Mouse (Mus musculus): ENCODE results near the gene 2610507B11Rik. TPM values are rescaled to one million over a fixed set of nuclear protein-coding genes. Genes with fewer than 3 reads are reported as not detected.

Gene 2610507B11Rik
- polyA plus RNA-seq, 1 experiment from 2014 or later: 79.1 TPM

GRCm38 (mm10) chr11:78322860-78323259, 61.3 kb downstream of the 2610507B11Rik start, which contains the start of gene Aldoc:
Gene Aldoc (plus strand): TSS chr11:78322968.
- H3K9ac ChIP-seq (replicated peaks): no peak within 1 kb of the TSS
- peak; percentile 55 for ATAC-seq (ENCODE audit: insufficient number of reproducible peaks, insufficient read depth, low FRiP score, low TSS enrichment, low read depth)
- H3K9me3 ChIP-seq: no peaks in the 10 kb centered on the region
- H3K4me3 ChIP-seq (replicated peaks): peak within 1 kb of the TSS; percentile 17
- peaks cover 24% of the 10 kb centered on the region for H3K4me1 ChIP-seq (replicated peaks)
- H3K4me2 ChIP-seq: peak within 1 kb of the TSS; percentile 36
- H3K36me3 ChIP-seq: peaks cover 55% of the 10 kb centered on the region
- 3% methylated on average over 15 of the region's 15 CpGs for WGBS
- no peaks in the 10 kb centered on the region for H3K27me3 ChIP-seq
- peak within 1 kb of the TSS; percentile 56 for H3K27ac ChIP-seq

DNA sequence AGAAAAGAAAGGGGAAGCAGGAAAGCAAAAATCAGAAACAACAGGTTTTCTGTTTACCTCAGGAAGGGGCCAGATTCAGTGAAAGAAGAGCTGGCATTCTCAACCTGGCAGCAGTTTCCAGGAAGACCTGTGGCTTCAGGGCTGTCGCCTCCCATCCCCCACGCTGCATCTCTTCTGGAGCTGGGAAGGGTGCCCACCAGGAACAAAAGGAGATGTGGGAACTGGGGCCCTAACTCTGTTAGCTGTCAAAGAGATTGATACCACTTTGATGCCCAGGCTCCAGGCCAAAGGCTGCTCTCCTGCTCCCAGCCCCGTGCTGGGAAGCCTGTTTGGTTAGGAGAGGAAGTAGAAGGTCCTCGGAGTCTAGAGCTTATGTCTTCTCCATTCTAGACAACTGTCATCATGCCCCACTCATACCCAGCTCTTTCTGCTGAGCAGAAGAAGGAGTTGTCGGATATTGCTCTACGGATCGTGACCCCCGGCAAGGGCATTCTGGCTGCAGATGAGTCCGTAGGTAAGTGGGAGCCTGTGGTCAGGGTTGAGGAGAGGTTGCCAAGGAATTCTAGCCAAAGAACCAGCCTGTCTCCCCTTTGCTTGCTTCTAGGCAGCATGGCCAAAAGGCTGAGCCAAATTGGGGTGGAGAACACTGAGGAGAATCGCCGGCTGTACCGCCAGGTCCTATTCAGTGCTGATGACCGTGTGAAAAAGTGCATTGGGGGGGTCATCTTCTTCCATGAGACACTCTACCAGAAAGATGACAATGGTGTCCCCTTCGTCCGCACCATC, 62.6 kb downstream of the 2610507B11Rik start:
- Histone ChIP-seq H3K27ac (no peak overlapping the region), H3K9me3 (no peaks in the 10 kb centered on the region), H3K4me3 (replicated peaks) (no peak overlapping the region), H3K27me3 (no peaks in the 10 kb centered on the region), H3K9ac (replicated peaks) (no peak overlapping the region), H3K36me3 (peaks cover 42% of the 10 kb centered on the region), H3K4me1 (replicated peaks) (peaks cover 29% of the 10 kb centered on the region), H3K4me2 (no peak overlapping the region)
- no peak for ATAC-seq (ENCODE audit: insufficient number of reproducible peaks, insufficient read depth, low FRiP score, low TSS enrichment, low read depth)
- WGBS: 83% methylated on average over 15 of the region's 15 CpGs

DNA sequence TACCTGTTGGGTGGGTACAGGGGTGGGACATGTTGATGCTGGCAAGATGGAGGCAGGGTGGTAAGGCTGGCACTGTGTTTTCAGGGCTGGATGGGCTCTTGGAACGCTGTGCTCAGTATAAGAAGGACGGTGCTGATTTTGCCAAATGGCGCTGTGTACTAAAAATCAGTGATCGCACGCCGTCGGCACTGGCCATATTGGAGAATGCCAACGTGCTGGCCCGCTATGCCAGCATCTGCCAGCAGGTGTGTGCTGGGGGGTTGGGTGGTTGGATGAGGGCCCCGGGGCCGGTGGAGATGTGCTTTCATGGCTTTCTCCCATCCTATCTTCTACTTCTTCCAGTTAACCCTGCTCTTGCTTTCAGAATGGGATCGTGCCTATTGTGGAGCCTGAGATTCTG, 63.4 kb downstream of the 2610507B11Rik start:
- H3K4me1 ChIP-seq (replicated peaks): peaks cover 35% of the 10 kb centered on the region
- H3K9me3 ChIP-seq: no peaks in the 10 kb centered on the region
- peaks cover 34% of the 10 kb centered on the region for H3K36me3 ChIP-seq
- WGBS: 95% methylated on average over 12 of the region's 12 CpGs
- no peak for ATAC-seq (ENCODE audit: insufficient number of reproducible peaks, insufficient read depth, low FRiP score, low TSS enrichment, low read depth)
- no peak overlapping the region for H3K4me3 ChIP-seq (replicated peaks)
- no peak overlapping the region for H3K4me2 ChIP-seq
- H3K9ac ChIP-seq (replicated peaks): no peak overlapping the region
- H3K27ac ChIP-seq: no peak overlapping the region
- H3K27me3 ChIP-seq: no peaks in the 10 kb centered on the region

- no peak for ATAC-seq (ENCODE audit: insufficient number of reproducible peaks, insufficient read depth, low FRiP score, low TSS enrichment, low read depth)
- no peaks in the 10 kb centered on the region for H3K27me3 ChIP-seq
- 92% methylated on average over 4 of the region's 4 CpGs for WGBS
- no peak overlapping the region for H3K9ac ChIP-seq (replicated peaks)
- H3K4me1 ChIP-seq (replicated peaks): peaks cover 24% of the 10 kb centered on the region
- H3K27ac ChIP-seq: no peak overlapping the region
- no peak overlapping the region for H3K4me2 ChIP-seq
- H3K36me3 ChIP-seq: peaks cover 16% of the 10 kb centered on the region
- H3K4me3 ChIP-seq (replicated peaks): no peak overlapping the region
- H3K9me3 ChIP-seq: no peaks in the 10 kb centered on the region
Observed at GRCm38 (mm10) chr11:78327215-78327614, 65.7 kb downstream of the 2610507B11Rik start.

- H3K27ac ChIP-seq: no peak within 1 kb of the TSS
- peak; percentile 95 for ATAC-seq (ENCODE audit: insufficient number of reproducible peaks, insufficient read depth, low FRiP score, low TSS enrichment, low read depth)
- H3K27me3 ChIP-seq: no peaks in the 10 kb centered on the region
- H3K4me1 ChIP-seq (replicated peaks): peaks cover 18% of the 10 kb centered on the region
- 14% methylated on average over 37 of the region's 37 CpGs for WGBS
- H3K36me3 ChIP-seq: peaks cover 18% of the 10 kb centered on the region
- H3K9ac ChIP-seq (replicated peaks): peak within 1 kb of the TSS; percentile 81
- H3K9me3 ChIP-seq: no peaks in the 10 kb centered on the region
- peak within 1 kb of the TSS; percentile 89 for H3K4me2 ChIP-seq
- H3K4me3 ChIP-seq (replicated peaks): peak within 1 kb of the TSS; percentile 89
Observed at GRCm38 (mm10) chr11:78327634-78328511, 66.3 kb downstream of the 2610507B11Rik start, which contains the start of gene Pigs. Gene Pigs (plus strand): TSS chr11:78328415.

DNA sequence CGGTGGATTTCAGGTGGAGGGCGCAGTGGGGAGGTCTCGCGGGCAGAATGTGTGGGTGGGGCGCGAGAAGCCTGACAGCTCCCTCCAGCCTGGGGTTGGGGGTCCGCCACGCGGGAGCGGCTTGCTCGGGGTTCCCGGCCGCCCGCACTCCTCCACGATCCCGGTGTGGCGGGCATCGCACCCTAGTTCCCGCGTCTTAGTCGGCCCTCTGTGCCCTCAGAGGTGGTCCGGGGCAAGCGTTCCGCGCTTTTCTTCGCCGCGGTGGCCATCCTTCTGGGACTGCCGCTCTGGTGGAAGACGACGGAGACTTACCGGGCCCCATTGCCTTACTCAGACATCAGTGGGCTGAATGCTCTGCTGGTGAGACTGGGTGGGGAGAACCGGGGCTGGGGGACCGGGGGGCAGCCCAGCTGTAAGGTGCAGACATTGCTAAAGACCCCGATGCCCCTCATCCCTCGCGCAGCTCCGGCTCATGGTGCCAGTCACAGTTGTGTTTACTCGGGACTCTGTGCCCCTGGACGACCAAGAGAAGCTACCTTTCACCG, 67.0 kb downstream of the 2610507B11Rik start:
- Histone ChIP-seq H3K9ac (replicated peaks) (peak overlapping the region; percentile 81), H3K36me3 (peaks cover 26% of the 10 kb centered on the region), H3K4me1 (replicated peaks) (peaks cover 11% of the 10 kb centered on the region), H3K27me3 (no peaks in the 10 kb centered on the region), H3K9me3 (no peaks in the 10 kb centered on the region), H3K27ac (no peak overlapping the region), H3K4me3 (replicated peaks) (peak overlapping the region; percentile 89), H3K4me2 (peak overlapping the region; percentile 89)
- WGBS: 1% methylated on average over 41 of the region's 41 CpGs
- peak; percentile 58; the same call in 1 of the 2 replicates for ATAC-seq (ENCODE audit: insufficient number of reproducible peaks, insufficient read depth, low FRiP score, low TSS enrichment, low read depth)

DNA sequence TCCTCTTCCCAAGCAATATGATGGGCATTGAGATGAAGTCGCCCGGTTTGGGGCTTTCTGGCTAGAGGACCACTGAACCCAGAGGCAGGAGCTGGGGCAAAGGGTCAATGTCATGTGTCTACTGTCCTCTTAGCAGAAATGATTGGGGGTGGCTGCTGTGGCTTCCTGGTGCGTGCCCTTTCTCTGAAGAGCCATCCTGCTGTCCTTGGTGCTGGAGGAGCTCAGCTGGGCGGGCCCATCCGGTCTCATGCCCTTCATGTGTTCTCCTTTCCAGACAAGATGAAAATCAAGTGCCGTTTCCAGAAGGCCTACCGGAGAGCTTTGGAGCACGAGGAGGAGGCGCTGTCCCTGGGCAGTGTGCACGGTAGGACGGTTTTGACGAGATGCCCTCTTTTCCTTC, 71.1 kb downstream of the 2610507B11Rik start:
- WGBS: 96% methylated on average over 12 of the region's 12 CpGs

DNA sequence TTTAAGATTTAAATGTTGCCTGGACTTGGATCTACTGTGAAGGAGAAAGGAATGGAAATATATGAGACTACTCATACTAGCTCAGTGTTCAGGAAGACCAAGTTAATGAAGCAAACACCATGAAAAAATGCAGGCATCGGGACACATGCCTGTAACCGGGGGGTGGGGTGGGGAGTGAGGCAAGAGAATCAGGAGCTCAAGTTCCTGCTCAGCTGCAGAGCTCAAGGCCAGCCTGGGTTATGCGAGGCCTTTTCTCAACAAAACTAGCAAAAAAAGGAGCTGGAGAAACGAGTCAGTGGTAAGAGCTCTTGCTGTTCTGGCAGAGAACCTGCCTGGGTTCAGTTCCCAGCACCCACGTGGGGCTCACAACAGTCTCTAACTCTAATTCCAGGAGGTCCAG, 72.4 kb downstream of the 2610507B11Rik start:
- peaks cover 70% of the 10 kb centered on the region for H3K36me3 ChIP-seq
- H3K4me3 ChIP-seq (replicated peaks): no peak overlapping the region
- no peak overlapping the region for H3K27ac ChIP-seq
- H3K9me3 ChIP-seq: no peaks in the 10 kb centered on the region
- WGBS: 92% methylated on average over 5 of the region's 5 CpGs
- no peak overlapping the region for H3K4me2 ChIP-seq
- H3K4me1 ChIP-seq (replicated peaks): peaks cover 7% of the 10 kb centered on the region
- ATAC-seq (ENCODE audit: insufficient number of reproducible peaks, insufficient read depth, low FRiP score, low TSS enrichment, low read depth): no peak
- H3K27me3 ChIP-seq: no peaks in the 10 kb centered on the region
- H3K9ac ChIP-seq (replicated peaks): no peak overlapping the region

More for the DNA sequence above, 71.1 kb downstream of the 2610507B11Rik start:
- H3K27ac ChIP-seq: no peak overlapping the region
- H3K4me2 ChIP-seq: no peak overlapping the region
- no peak overlapping the region for H3K4me3 ChIP-seq (replicated peaks)
- H3K4me1 ChIP-seq (replicated peaks): peaks cover 11% of the 10 kb centered on the region
- no peak overlapping the region for H3K9ac ChIP-seq (replicated peaks)
- H3K36me3 ChIP-seq: peaks cover 57% of the 10 kb centered on the region
- ATAC-seq (ENCODE audit: insufficient number of reproducible peaks, insufficient read depth, low FRiP score, low TSS enrichment, low read depth): no peak
- H3K27me3 ChIP-seq: no peaks in the 10 kb centered on the region
- no peaks in the 10 kb centered on the region for H3K9me3 ChIP-seq

DNA sequence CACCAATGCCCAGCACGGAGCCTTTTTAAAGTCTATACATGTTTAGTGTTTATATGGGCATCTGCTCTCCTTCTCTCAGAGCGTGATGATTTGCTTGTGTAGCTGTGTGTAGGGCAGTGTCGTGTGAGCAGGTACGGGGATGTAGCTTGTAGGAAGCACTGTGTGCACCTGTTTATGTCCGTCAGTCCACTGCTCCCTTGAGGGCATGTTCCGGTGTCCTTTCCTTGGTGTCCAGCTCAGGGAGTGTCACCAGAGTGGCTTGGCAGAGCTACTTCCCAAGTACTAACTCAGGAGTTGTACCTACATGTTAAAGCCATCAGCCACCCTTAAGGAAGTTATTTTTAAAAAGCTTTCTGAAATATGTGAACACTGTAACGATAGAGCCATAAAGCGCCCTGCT, 75.5 kb downstream of the 2610507B11Rik start:
- Histone ChIP-seq H3K4me2 (no peak overlapping the region), H3K4me1 (replicated peaks) (no peaks in the 10 kb centered on the region), H3K9ac (replicated peaks) (no peak overlapping the region), H3K9me3 (no peaks in the 10 kb centered on the region), H3K36me3 (peaks cover 97% of the 10 kb centered on the region), H3K27me3 (no peaks in the 10 kb centered on the region), H3K4me3 (replicated peaks) (no peak overlapping the region), H3K27ac (no peak overlapping the region)
- no peak for ATAC-seq (ENCODE audit: insufficient number of reproducible peaks, insufficient read depth, low FRiP score, low TSS enrichment, low read depth)
- WGBS: 94% methylated on average over 8 of the region's 8 CpGs

Measured in limb, embryonic 12.5 days (tissue).